Mouse (Mus musculus) midbrain, embryonic 16.5 days (tissue): ENCODE measurements at regions not wholly inside any gene's neighbourhood (a gene's known extent, or its start where the extent isn't known, plus 50 kb on each side); places are given as distances from the start of the nearest gene placed in this dataset.
A peak's percentile ranks its signal among the peaks of the same experiment; 100 is the strongest.

Experiments
- ATAC-seq: fragments of 200-750 bp; cut with Nextera tagmentation; 2 replicates; pipeline ENCODE4 v1.8.0; 2017; ENCODE audit warnings: moderate TSS enrichment
- H3K27ac ChIP-seq: fragments of 300-500 bp; sonication (generic); 2 replicates; pipeline ENCODE4 v1.5.1; 2014; ENCODE audit warnings: mild to moderate bottlenecking, low read length, mixed read lengths
- H3K27me3 ChIP-seq: fragments of 300-500 bp; sonication (generic); 2 replicates; pipeline ENCODE4 v1.6.1; 2014; ENCODE audit warnings: low read depth, low read length, mixed read lengths; ENCODE audit not compliant: control insufficient read depth, insufficient read depth
- H3K36me3 ChIP-seq: fragments of 300-500 bp; sonication (generic); 2 replicates; pipeline ENCODE4 v1.6.1; 2014; ENCODE audit warnings: mild to moderate bottlenecking, low read length, moderate library complexity, mixed read lengths; ENCODE audit not compliant: control insufficient read depth, insufficient read depth
- H3K4me1 ChIP-seq: fragments of 300-500 bp; sonication (generic); 2 replicates; pipeline ENCODE4 v1.6.1; 2014; ENCODE audit warnings: mild to moderate bottlenecking, low read length, mixed read lengths; ENCODE audit not compliant: control insufficient read depth, insufficient read depth
- H3K4me2 ChIP-seq: fragments of 300-500 bp; sonication (generic); 2 replicates; pipeline ENCODE4 v1.6.1; 2014; ENCODE audit warnings: mild to moderate bottlenecking, low read length, mixed read lengths
- H3K4me3 ChIP-seq: fragments of 300-500 bp; sonication (generic); 2 replicates; pipeline ENCODE4 v1.5.1; 2014; ENCODE audit warnings: low read depth, mild to moderate bottlenecking, low read length, moderate library complexity, mixed read lengths
- H3K9ac ChIP-seq: fragments of 300-500 bp; sonication (generic); 2 replicates; pipeline ENCODE4 v1.6.1; 2014; ENCODE audit warnings: low read depth, low read length, mixed read lengths
- H3K9me3 ChIP-seq: fragments of 300-500 bp; sonication (generic); replicated peaks from 2 replicates; pipeline ENCODE4 v1.6.1; 2014; ENCODE audit warnings: mild to moderate bottlenecking, low read length, mixed read lengths; ENCODE audit not compliant: control insufficient read depth, poor library complexity, severe bottlenecking
- WGBS: fragments of 180-500 bp; shearing (Covaris S2); extraction: QIAGEN DNeasy Blood & Tissue Kit; methylation state at CpG from one replicate; pipeline ENCODE4 v1.1.7; 2014; 5-methylcytosine and 5-hydroxymethylcytosine counted together

DNA sequence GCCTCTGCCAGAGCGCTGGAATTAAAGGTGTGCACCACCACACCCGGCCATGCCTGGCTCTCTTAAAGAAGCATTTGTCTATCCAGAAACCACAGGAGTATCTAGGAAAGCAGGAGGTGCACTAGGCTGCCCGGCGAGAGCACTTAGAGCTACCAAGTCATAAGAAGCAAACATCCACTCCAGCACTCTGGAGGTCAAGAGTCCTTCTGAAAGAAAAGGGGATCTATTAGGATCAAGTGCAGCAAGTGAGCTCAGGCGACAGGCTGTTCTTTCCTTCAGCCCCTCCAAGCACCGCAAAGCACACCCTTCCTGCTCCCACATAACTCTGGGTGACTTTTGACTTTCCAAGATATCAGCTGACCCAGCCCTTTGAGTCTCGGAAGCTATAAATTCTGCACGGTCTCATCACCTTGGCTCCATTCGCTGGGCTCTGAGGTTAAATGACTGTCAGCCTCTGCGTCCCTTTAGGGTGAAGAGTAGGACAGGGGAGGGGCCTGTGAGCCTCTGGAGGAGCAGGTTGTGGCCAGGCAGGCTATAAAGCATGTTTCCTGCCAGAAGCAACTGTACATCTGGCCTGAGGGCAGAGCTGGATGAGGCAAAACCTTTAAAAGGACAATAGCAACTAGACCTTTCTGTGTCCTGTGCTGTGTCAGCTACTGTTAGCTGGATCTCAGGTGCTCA lies 58.9 kb upstream of the Slc24a4 start:
- Histone ChIP-seq H3K9me3 (no peaks in the 10 kb centered on the region), H3K4me2 (no peak overlapping the region), H3K27ac (no peak overlapping the region), H3K4me1 (0 out of 2 replicates have a peak, but pooled peaks cover 3% of the 10 kb centered on the region), H3K36me3 (no peaks in the 10 kb centered on the region), H3K27me3 (no peaks in the 10 kb centered on the region), H3K4me3 (no peak overlapping the region), H3K9ac (no peak overlapping the region)
- no peak for ATAC-seq
- 72% methylated on average over 10 of the region's 10 CpGs for WGBS

DNA sequence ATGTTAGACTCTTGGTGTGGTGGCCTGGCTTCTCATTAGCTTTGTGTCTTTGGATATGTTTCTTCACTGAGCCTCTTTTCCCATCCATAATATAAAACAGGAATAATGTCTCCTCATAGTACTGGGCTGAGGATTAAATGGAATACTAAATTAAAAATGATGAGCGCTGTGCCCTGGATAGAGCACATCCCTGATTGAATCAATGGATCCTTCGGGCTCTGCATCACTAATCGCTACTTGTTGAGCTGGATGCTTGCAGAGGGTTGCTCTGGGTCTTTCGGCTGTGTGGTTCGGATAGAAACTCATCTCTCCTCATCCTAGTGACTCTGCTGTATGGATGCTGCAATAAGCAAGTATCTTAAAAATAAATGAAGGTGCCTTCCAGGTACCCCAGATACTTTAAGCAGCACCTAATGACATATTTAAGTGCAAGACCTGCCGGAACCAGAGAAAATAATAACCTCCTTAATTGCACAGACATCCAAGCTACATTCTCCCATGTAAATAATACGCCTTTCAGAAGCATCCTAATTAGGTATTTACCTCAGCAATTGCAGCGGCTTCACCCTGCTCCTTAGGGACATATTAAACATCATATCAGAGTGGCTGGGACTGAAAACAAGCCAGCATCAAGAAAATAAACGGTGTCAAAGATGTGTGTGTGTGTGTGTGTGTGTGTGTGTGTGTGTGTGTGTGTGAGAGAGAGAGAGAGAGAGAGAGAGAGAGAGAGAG lies 56.5 kb upstream of the Slc24a4 start:
- H3K9me3 ChIP-seq: no peaks in the 10 kb centered on the region
- H3K27ac ChIP-seq: no peak overlapping the region
- H3K36me3 ChIP-seq: no peaks in the 10 kb centered on the region
- WGBS: 64% methylated on average over 9 of the region's 9 CpGs
- H3K4me2 ChIP-seq: no peak overlapping the region
- no peaks in the 10 kb centered on the region for H3K27me3 ChIP-seq
- H3K4me1 ChIP-seq: no peaks in the 10 kb centered on the region
- H3K9ac ChIP-seq: no peak overlapping the region
- H3K4me3 ChIP-seq: no peak overlapping the region
- peak; percentile 39; the same call in 1 of the 2 replicates for ATAC-seq

DNA sequence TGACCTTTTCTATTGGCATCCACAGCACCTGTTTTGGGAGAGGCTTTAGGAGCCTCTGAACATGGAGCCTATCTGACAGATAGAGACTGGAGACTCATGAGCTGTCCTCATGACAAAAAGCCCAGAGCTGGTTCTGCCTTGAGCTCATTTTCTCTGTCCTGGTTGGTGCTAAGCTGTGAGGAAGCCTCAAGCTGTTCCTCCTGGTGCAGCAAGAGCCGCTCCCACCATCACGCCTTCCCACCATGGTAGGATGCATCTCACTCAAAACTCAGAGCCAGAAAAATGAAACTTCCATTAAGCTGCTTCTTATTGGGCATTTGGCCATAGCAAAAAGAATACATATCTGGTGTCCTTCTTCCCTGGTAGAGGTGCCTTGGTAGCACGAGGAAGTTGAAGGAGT lies 55.0 kb upstream of the Slc24a4 start:
- Histone ChIP-seq H3K4me1 (no peaks in the 10 kb centered on the region), H3K9ac (no peak overlapping the region), H3K27me3 (no peaks in the 10 kb centered on the region), H3K4me2 (no peak overlapping the region), H3K4me3 (no peak overlapping the region), H3K27ac (no peak overlapping the region), H3K36me3 (no peaks in the 10 kb centered on the region), H3K9me3 (no peaks in the 10 kb centered on the region)
- WGBS: 93% methylated on average over 3 of the region's 3 CpGs
- ATAC-seq: no peak

DNA sequence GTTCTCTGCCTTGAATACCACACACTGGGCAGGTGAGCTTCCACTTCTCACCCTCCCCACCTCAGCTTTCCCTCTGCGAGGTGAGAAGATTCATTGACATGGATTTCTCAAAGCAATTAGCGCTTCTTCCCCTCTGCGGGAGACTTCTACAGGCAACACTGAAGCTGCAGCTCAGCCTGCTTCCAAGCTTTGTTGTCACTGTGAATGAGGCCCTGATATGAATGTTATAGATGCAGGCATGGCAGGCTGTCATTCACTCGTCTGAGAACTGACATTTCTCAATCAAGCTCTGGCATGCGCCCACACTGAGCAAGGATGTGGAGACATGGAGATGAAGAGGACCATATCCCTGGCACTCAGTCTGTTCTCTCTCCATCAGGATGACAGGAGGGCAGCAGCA lies 52.2 kb upstream of the Slc24a4 start:
- Histone ChIP-seq H3K27me3 (no peaks in the 10 kb centered on the region), H3K4me1 (no peaks in the 10 kb centered on the region), H3K27ac (no peak overlapping the region), H3K9me3 (no peaks in the 10 kb centered on the region), H3K9ac (no peak overlapping the region), H3K36me3 (no peaks in the 10 kb centered on the region), H3K4me3 (no peak overlapping the region), H3K4me2 (no peak overlapping the region)
- 75% methylated on average over 5 of the region's 5 CpGs for WGBS
- no peak; the same call in 1 of the 2 replicates for ATAC-seq
